Mouse (Mus musculus) lung, postnatal 0 days (tissue): ENCODE data around the gene Neu1.
A peak's percentile ranks its signal among the peaks of the same experiment; 100 is the strongest.

Experiments used
- CTCF ChIP-seq: IDR thresholded peaks from 2 replicates; pipeline ENCODE4 v1.5.1; 2016; ENCODE audit warnings: antibody characterized with exemption, mild to moderate bottlenecking
- EP300 ChIP-seq: IDR thresholded peaks from 2 replicates; pipeline ENCODE4 v1.6.1; 2016; ENCODE audit warnings: antibody characterized with exemption, mild to moderate bottlenecking, control low read depth

DNA sequence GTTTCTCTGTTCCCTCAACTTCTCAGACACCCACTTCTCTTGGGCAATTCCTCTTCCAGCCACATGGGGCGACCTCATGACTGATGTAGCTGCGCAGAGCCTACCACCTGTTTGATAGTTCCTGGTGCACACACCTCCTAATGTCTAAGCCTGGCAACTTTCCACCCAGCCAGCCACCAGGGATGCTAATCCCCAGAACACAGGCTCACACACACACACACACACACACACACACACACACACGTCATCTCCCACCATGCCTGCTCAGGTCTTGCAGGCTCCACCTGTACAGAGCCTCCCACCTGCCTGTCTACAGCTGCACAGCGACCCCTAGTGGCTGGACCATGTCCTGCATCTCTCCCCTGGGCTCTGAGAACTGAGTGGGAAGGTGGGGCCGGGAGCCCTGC lies 19.1 kb upstream of the Neu1 start:
- TF ChIP-seq CTCF (peak; percentile 98), EP300 (no peak)
